Mouse (Mus musculus) olfactory bulb, adult 2 months (tissue): ENCODE data around the gene Jph4.

Source experiments
- CTCF ChIP-seq: fragments of 200-500 bp; IDR thresholded peaks from 2 replicates; pipeline ENCODE4 v1.5.1; 2012; ENCODE audit warnings: low read depth, mild to moderate bottlenecking, low read length, moderate library complexity; ENCODE audit not compliant: insufficient read depth
- POLR2A ChIP-seq: fragments of 200-500 bp; IDR thresholded peaks from 2 replicates; pipeline ENCODE4 v1.6.1; 2012; ENCODE audit warnings: mild to moderate bottlenecking, low read depth, low read length, moderate library complexity; ENCODE audit not compliant: insufficient read depth

GRCm38 (mm10) chr14:55098067-55098466, 18.7 kb downstream of the Jph4 start:
- TF ChIP-seq POLR2A (no peak), CTCF (no peak)
